8 mouse cellular contexts compared by ENCODE assay signal in the genomic region with DNA sequence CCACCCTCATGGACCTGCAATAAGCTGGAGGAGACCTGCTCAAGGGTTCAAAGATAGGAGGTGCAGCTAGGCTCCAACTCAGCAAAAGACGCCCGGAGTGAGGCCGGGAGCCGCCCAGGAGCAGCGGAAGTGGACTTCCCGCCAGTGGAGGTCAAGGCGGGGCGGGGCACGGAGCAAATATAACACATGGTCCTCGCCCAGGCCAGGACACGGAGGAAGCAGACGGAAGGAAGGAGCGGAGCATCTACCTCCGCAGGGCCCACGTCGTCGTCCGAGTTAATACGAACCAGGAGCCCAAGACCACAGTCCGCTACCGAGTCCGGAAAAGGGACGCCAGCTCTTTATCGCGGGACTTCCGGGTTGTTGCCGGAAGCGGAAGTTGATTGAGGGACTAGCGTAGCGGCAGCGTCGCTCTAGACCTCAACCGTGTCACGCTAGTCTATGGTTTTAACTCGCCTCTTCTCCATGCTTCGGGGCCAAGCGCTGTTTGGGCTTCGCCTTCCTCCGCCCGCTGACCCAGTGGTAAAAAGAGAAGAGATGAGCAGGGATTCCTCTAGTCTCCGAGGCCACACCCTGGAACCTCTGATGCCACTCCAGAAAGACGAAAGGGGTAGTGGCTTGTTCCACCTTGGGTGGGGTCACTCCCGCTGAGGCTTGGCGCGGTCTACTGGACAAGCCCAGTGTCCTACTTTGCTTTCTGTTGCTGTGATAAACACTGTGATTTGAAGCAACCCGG. TPM values are rescaled to one million over a fixed set of nuclear protein-coding genes. Genes with fewer than 3 reads are reported as not detected.
DNase-seq lines count a peak whose midpoint lies in the region; ATAC-seq lines count a peak whose summit lies in the region.

No protein-coding gene starts in this region.

- peak; percentile 87 for ATAC-seq in megakaryocyte progenitor cell, adult 5-6 weeks (replicated peaks; ENCODE audit: poor library complexity)

- peak; percentile 97 for DNase-seq in adipocyte (ENCODE audit: low spot score)
- DNase-seq in embryo, embryonic 10 days (ENCODE audit: low spot score) = peak; percentile 97
- peak; percentile 76 for DNase-seq in gastrocnemius, postnatal 10 days
- peak; percentile 96 for DNase-seq in induced T-regulatory cell, adult 2 months (ENCODE audit: low read depth)
- peak; percentile 60 to 88 for DNase-seq in left cerebral cortex, adult 9 months (ENCODE audit: low spot score in 2 of 2)
- DNase-seq in right cerebral cortex, postnatal 14 days = peak; percentile 74
- DNase-seq in urinary bladder, postnatal 36 days (ENCODE audit: low spot score in 2 of 2) = peak; percentile 85 to 86

RNA-seq across cellular contexts. Expression of gene Cela3a, which starts 21.4 kb away (rescaled TPM):
- not detected for total RNA-seq in gastrocnemius, postnatal 10 days (2021)
- not detected in 2 replicates for total RNA-seq in megakaryocyte progenitor cell, adult 5-6 weeks (2015)
- total RNA-seq in megakaryocyte progenitor cell, adult 5-6 weeks (2017) = not detected in 2 replicates

RNA-seq across cellular contexts. Expression of gene Cdc42, which starts 30.7 kb away (rescaled TPM):
- total RNA-seq in gastrocnemius, postnatal 10 days (2021) = 100 to 1,000 TPM; 256 to 266 TPM
- total RNA-seq in megakaryocyte progenitor cell, adult 5-6 weeks (2015) = 610 and 655 TPM in 2 replicates
- total RNA-seq in megakaryocyte progenitor cell, adult 5-6 weeks (2017) = 471 and 517 TPM in 2 replicates

RNA-seq across cellular contexts. Expression of gene Cela3b, which starts 42.1 kb away (rescaled TPM):
- not detected for total RNA-seq in gastrocnemius, postnatal 10 days (2021)
- total RNA-seq in megakaryocyte progenitor cell, adult 5-6 weeks (2015) = not detected in 2 replicates
- total RNA-seq in megakaryocyte progenitor cell, adult 5-6 weeks (2017) = not detected in 2 replicates

Comparison
In these comparisons a context has a peak if more than half of its experiments do, and no peak if none do; other contexts are left out.
1. Peak in every context shown above with its lines: DNase-seq and ATAC-seq.